Comparison of ENCODE assay signal across 26 mouse cellular contexts in the genomic region with DNA sequence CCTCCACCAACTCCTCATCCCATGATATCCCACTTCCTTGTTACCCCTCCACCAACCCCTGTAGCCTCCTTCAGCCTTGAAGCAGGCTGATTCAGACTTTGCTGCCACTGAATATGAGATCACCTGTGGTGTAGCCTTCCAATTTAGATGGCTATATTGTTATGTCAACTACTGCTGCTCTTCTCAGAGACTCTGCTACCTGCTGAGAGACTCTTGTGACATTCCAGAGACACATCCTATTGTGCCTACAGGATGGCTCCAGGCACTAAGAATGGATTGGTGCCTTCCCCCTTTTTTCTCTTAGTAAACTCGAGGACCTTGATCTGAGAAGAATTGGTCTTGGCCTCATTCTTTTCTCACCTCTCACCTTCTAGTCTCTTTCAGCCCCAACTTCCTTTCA.
DNase-seq lines count a peak whose midpoint lies in the region; ATAC-seq and TF ChIP-seq lines count a peak whose summit lies in the region.
"Had no signal": no experiment of that assay in that cellular context is flagged by ENCODE, and none has a peak within 500 bp of the region (broad histone marks: within the 10 kb centered on the region; RNA-seq: fewer than 3 reads in every experiment).

No protein-coding gene starts in this region.

- H3K9ac ChIP-seq in ES-E14 (ENCODE audit: insufficient read depth, low read depth, low read length, poor library complexity, severe bottlenecking), result no peak overlapping the region
- no peak overlapping the region for H3K9ac ChIP-seq in forebrain, embryonic 11.5 days (ENCODE audit: low read length)
- no peak overlapping the region for H3K9ac ChIP-seq in liver, embryonic 12.5 days

- H3K36me3 ChIP-seq in ES-E14 (ENCODE audit: control insufficient read depth, insufficient read depth, low read length, poor library complexity, severe bottlenecking), result no peaks in the 10 kb centered on the region
- H3K36me3 ChIP-seq in forebrain, embryonic 11.5 days (ENCODE audit: control insufficient read depth, insufficient read depth, low read length), result no peaks in the 10 kb centered on the region
- no peaks in the 10 kb centered on the region for H3K36me3 ChIP-seq in liver, embryonic 12.5 days
- H3K36me3 ChIP-seq: G1E had no signal

- WGBS in forebrain, embryonic 11.5 days, result 53% methylated on average over 1 of the region's 1 CpGs
- 14% methylated on average over 1 of the region's 1 CpGs for WGBS in liver, embryonic 12.5 days (ENCODE audit: insufficient replicate concordance)

- no peaks in the 10 kb centered on the region for H3K9me3 ChIP-seq in ES-E14 (ENCODE audit: control insufficient read depth, insufficient read depth, low read depth, low read length)
- H3K9me3 ChIP-seq in forebrain, embryonic 11.5 days (ENCODE audit: control insufficient read depth, low read length), result no peaks in the 10 kb centered on the region
- no peaks in the 10 kb centered on the region for H3K9me3 ChIP-seq in liver, embryonic 12.5 days (replicated peaks)
- H3K9me3 ChIP-seq: G1E had no signal

- DNase-seq in ES-CJ7 (ENCODE audit: low read depth, low spot score) (peak; percentile 75), ES-E14 (ENCODE audit: low read depth, low spot score) (peak; percentile 11), R1 (ENCODE audit: low read depth, low spot score) (peak; percentile 77), ZHBTc4 (ENCODE audit: low read depth, low spot score) (peak; percentile 62)
- DNase-seq in retina, embryonic 14.5 days (ENCODE audit: low spot score), result no peak
- no peak for DNase-seq in forebrain, embryonic 11.5 days (ENCODE audit: low spot score)
- no peak for DNase-seq in urinary bladder, postnatal 36 days (ENCODE audit: low spot score in 2 of 2)
- DNase-seq: adrenal gland, adult 2 months; adrenal gland, adult 8-10 months; adrenal gland, postnatal 10 days; adrenal gland, postnatal 14 days; adrenal gland, postnatal 25 days; adrenal gland, postnatal 36 days; B cell, adult 2 months; cerebellum, adult 11 months; cerebellum, adult 11-12 months; cerebellum, adult 18-20 months; cerebellum, adult 2 months; cerebellum, adult 8-10 months; cerebellum, adult 9-10 months had no signal

- no peaks in the 10 kb centered on the region for H3K27me3 ChIP-seq in forebrain, embryonic 11.5 days (ENCODE audit: control insufficient read depth, insufficient read depth, low read length)
- H3K27me3 ChIP-seq in liver, embryonic 12.5 days (replicated peaks), result no peaks in the 10 kb centered on the region
- H3K27me3 ChIP-seq: CH12.LX, Patski had no signal

- no peak overlapping the region for H3K27ac ChIP-seq in ES-E14 (ENCODE audit: insufficient read depth, low read depth, low read length, poor library complexity, severe bottlenecking)
- H3K27ac ChIP-seq in forebrain, embryonic 11.5 days (ENCODE audit: low read depth, low read length), result no peak overlapping the region
- no peak overlapping the region for H3K27ac ChIP-seq in liver, embryonic 12.5 days

- H3K4me2 ChIP-seq in forebrain, embryonic 11.5 days (ENCODE audit: low read depth, low read length, severe bottlenecking), result no peak overlapping the region
- no peak overlapping the region for H3K4me2 ChIP-seq in liver, embryonic 12.5 days

- H3K4me1 ChIP-seq in ES-E14 (ENCODE audit: control insufficient read depth in 2 of 2, insufficient read depth in 2 of 2, low read length in 2 of 2, poor library complexity in 1 of 2), result peaks cover 0 to 3% of the 10 kb centered on the region in 2 experiments; a peak in 1 of 4 replicates
- no peaks in the 10 kb centered on the region for H3K4me1 ChIP-seq in forebrain, embryonic 11.5 days (replicated peaks; ENCODE audit: control insufficient read depth, insufficient read depth, low read length)
- no peaks in the 10 kb centered on the region for H3K4me1 ChIP-seq in liver, embryonic 12.5 days

- in situ Hi-C loops in ES-E14 (cut with MboI; ENCODE audit: low sequenced_read_pairs in 2 of 2, unreplicated experiment in 2 of 2), result no loop called here

- no peak for ATAC-seq in forebrain, embryonic 11.5 days (replicated peaks; ENCODE audit: low FRiP score)
- ATAC-seq in liver, embryonic 12.5 days, result no peak
- ATAC-seq: activated CD4-positive, CD25-positive, alpha-beta regulatory T cell, adult 4 months; CD4-positive, CD25-positive, alpha-beta regulatory T cell, adult 4 months; Patski had no signal

- H3K4me3 ChIP-seq in ES-E14 (ENCODE audit: insufficient read depth in 1 of 2, low read depth in 1 of 2, low read length in 2 of 2, poor library complexity in 1 of 2, severe bottlenecking in 1 of 2), result no peak overlapping the region
- no peak overlapping the region for H3K4me3 ChIP-seq in forebrain, embryonic 11.5 days (ENCODE audit: low read depth, low read length)
- H3K4me3 ChIP-seq in liver, embryonic 12.5 days, result no peak overlapping the region

TF ChIP-seq in ES-E14, 5 proteins besides CTCF, POLR2A, EP300 and RAD21:
- no peak for TF ChIP-seq MAFK (IDR thresholded peaks at IDR 0.05; ENCODE audit: insufficient read depth, low read depth, low read length)
- TF ChIP-seq CHD2 (IDR thresholded peaks at IDR 0.05; ENCODE audit: low read depth, low read length), result no peak
- TF ChIP-seq ZNF384 (IDR thresholded peaks at IDR 0.05; ENCODE audit: low read depth, low read length), result no peak
- TF ChIP-seq ZC3H11A (IDR thresholded peaks at IDR 0.05; ENCODE audit: borderline replicate concordance, low read depth, low read length), result no peak
- TF ChIP-seq HCFC1 (IDR thresholded peaks at IDR 0.05; ENCODE audit: borderline replicate concordance, insufficient read depth, low read length), result no peak

Comparison
In these comparisons a context has a peak if more than half of its experiments do, and no peak if none do; other contexts are left out.
1. DNase-seq: peak in ES-CJ7 (single experiment), ES-E14 (single experiment), R1 (single experiment) and ZHBTc4 (single experiment); none in retina, embryonic 14.5 days (single experiment), forebrain, embryonic 11.5 days (single experiment) and urinary bladder, postnatal 36 days (0 of 2).